Mouse (Mus musculus) yolk sac, embryonic 10.5 days (tissue): ENCODE results near the gene Dnase1l2.
"Not testable (repeated sequence)": the region's sequence is repeated elsewhere in the genome, so short reads cannot be mapped to it uniquely, and the experiment has no call there.

ENCODE experiments used
- DNase-seq: peaks from one replicate; pipeline ENCODE4 v3.0.0-alpha.2; 2017; ENCODE audit warnings: low spot score

Gene Dnase1l2

DNA sequence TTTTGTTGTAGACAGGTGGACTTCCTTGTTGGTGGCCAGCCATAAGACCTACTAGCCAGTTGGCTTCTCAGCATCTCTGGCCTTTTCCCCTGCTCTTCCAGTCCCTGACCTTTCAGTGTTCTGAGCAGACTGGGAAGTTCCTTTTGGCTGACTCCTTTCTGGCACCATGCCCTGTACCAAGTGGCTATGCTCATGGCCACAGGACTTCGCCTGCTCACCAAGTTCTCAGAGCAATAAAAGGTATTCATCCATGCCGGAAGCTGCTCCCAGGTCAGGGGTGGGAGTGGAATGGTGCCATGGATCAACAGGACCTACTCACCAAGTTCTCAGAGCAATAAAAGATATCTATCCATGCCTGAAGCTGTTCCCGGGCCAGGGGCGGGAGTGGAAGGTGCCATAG lies 29.6 kb upstream of the Dnase1l2 start:
- DNase-seq = no peak

DNA sequence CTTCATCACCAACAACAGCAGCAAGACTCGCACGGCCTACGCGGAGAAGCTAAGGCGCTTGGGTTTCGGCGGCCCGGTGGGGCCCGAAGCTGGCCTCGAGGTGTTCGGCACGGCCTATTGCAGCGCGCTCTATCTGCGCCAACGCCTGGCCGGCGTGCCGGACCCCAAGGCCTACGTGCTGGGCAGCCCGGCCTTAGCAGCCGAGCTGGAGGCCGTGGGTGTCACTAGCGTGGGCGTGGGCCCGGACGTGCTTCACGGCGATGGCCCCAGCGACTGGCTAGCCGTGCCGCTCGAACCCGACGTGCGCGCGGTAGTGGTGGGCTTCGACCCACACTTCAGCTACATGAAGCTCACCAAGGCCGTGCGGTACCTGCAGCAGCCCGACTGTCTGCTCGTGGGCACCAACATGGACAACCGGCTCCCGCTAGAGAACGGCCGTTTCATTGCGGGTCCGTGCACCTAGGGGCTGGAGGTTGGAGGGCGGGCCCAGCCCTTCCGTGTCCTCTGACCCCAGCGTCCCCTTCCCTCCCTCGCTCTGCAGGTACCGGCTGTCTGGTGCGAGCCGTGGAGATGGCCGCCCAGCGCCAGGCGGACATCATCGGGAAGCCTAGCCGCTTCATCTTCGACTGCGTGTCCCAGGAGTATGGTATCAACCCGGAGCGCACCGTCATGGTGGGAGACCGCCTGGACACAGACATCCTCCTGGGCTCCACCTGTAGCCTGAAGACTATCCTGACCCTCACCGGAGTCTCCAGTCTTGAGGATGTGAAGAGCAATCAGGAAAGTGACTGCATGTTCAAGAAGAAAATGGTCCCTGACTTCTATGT lies 28.0 kb upstream of the Dnase1l2 start:
- peak; percentile 48 for DNase-seq

DNA sequence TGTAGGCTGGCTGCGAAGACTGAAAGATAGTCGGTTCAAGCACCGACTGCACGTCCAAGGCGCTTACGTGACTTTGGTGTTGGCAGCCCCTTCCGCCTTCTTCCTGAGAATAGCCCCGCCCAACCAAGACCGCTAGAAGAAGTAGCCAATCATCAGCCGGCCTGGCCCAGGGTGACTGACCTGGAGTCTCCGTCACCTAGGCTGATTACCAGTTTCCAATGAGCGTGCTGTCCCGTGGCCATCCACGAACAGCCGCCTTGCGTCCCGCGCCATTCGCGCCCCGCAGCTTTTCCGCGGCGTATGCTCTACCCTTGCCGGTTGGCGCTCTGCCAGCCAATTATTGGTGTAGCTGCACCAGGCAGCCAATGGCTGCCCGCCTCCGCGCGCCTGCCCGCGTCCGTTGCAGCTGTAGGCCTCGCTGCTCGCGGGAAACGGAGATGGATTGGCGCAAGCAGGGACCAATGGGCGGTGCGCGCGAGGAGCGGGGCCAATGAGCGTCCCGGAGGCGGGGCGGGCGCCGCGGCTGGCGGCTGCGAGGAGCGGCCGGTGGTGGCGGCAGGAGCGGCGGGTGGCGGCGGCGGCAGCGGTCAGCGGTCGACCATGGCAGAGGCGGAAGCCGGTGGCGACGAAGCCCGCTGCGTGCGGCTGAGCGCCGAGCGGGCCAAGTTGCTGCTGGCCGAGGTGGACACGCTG lies 27.2 kb upstream of the Dnase1l2 start, which contains the start of the genes E4f1 and Pgp:
E4f1 (minus strand) TSS at position 404 of the 693 bp plus-strand sequence.
Pgp (plus strand) TSS at position 483 of the 693 bp plus-strand sequence.
- peak; percentile 98 for DNase-seq

DNA sequence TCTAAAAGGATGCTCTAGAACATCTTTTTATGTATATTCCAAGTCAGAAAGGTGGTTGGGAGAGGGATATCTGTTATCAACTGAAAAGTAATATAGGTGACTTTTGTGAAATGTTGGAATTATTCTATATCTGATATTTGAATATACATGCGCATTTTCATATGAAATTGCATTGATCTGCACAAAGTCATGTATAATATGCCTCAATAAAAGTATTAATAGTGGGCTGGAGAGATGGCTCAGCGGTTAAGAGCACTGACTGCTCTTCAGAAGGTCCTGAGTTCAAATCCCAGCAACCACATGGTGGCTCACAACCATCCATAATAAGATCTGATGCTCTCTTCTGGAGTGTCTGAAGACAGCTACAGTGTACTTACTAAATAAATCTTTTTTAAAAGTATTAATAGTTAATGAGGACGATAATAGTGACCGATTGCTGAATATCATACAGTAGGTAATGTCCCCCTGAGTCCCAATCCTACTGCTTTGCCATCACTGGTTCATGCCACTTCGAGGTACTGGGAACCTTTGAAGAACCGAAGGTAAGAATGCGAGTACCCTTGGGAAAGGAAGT lies 26.5 kb upstream of the Dnase1l2 start:
- DNase-seq = no peak

DNA sequence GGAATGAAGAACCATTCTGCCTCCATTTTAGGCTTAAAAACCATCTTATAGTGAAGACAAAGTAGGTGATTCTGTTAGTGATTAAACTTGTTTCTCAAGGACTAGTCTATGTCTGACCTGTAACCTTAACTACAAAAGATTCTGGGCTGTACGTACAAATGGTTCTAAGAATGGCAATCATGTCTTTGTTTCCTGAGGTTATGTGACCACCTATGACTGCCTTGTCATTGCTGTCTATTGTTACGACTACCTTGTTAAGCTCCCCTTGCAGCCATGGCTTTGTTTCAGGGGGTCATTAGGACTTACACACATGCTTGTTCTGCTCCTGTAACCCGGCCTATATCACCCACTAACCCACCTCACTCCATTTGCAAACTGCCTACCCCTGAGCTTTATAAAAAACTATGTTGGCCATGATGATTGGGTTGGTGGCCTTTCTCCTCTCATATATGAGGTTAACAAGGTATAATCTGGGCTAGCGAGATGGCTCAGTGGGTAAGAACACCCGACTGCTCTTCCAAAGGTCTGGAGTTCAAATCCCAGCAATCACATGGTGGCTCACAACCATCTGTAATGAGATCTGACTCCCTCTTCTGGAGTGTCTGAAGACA lies 25.8 kb upstream of the Dnase1l2 start:
- DNase-seq = no peak

DNA sequence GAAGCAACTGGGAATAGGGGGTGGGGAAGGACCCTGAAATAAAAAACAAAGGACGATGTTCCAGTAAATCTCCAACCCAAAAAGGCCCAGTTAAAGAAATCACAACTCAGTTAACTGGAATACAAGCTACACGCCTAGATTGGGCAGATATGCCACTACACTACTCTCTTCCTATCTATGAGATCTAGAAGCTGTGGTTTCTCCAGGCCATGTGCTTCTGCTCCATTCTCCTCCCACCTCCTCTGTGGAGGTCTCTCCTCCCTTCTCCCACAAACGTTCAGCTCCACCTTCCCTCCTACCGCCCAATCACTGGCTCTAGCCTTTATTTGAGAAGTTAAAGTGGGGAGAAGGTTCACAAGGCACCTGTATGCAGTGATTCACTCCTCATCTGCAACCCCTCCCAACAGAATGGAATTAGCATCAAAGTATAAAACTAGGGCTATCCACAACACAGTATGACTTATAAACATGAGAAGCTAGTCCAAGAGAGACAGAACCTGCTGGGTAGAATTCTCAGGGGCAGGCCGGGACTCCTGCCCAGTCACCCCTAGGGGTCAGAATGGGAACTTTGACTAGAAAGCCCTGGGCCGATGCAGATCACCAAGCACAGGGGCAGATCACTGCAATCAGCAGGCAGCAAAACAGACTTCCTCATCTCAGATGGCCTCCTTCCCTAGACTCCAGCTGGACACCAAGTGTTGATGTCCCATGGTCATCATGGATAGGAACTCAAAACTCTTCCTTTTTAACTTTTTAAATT lies 20.6 kb upstream of the Dnase1l2 start:
- no peak for DNase-seq

DNA sequence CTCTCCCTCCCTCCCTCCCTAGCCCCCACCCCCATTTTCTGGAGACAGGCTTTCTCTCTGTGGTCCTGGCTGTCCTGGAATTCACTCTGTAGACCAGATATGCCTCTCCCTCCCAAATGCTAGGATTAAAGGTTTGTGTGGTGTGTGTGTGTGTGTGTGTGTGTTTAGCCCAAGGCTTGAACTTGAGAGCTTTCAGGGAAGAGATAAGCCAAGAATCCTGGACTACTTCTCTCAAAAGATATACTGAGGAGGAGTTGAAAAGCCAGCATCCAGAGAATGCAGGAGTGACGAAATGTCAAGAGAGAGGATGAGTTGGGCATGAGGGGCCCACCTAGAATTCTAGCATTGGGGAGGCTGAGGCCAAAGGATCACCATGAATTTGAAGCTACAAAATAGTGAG lies 20.0 kb upstream of the Dnase1l2 start:
- DNase-seq = no peak

DNA sequence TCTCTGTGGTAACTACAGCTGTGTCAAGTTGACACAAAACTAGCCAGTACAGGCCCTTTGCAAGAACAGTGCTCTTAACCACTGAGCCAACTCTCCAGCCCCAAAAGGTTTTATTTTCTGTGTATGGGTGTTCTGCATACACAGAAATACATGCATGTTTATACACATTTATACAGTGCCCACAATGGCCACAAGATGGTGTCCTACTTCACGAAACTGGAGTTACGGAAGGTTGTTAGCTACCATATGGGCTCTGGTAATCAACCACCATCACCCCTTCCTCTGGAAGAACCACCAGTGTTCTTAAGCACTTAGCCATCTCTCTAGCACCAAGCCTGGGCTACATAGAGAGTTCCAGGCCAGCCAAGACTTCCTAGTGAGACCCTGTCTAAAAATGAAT lies 18.7 kb upstream of the Dnase1l2 start:
- no peak for DNase-seq

DNA sequence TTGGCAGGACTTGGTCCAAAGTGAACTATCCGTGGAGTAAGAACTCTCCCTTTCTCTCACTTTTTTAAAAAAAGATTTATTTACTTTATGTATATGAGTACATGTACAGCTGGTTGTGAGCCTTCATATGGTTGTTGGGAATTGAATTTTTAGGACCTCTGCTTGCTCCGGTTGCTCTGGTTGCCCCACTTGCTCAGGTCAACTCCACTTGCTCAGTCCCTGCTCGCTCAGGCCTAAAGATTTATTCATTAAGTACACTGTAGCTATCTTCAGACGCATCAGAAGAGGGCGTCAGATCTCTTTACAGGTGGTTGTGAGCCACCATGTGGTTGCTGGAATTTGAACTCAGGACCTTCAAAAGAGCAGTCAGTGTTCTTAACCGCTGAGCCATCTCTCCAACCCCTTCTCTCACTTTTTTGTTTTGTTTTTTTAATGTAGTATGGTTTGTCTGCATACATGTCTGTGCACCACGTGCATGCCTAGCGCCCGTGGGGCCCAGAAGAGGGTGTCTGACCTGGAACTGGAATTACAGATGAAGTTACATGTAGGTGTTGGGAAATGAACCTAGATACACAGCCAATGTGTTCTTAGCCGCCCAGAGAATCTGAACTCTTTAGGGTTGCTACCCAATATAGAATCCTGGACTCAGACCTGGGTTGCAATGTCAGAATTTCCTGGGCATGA lies 12.8 kb upstream of the Dnase1l2 start:
- not testable (repeated sequence) for DNase-seq

DNA sequence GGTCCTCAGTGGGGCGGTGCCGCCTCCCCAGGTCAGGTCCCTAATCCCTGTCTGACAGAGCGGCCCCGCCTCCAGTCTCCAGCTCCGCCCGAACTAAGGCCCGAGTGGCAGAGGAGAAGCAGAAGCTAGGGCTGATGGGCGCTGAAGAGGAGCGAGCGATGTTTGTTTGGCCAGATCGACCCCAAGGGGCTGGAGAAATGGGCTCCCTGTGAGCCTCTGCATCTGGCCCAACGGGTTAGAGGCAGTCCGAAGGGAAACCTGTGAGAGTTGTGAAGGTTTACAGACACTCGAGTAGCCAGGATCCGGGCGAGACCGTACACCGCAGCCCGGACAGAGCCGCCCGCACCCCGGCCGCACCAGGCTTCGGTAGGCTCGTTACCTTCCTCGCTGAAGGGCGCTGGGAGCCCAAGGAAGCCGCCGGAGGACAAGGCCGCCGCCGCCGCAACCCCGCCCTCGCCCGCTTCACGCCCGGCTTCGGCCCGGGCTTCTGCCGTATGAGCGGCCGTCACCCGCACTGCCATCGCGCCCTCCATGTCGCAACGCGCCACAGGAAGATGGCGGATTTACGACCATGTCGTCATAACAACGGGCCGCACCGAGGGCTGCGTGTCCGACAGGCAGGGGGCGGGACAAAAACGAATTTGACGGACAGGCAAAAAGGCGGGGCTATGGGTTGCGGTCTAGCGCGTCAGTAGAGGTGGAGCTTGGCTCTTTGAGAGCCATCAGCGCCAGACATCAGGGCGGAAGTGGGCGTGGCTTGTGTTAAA lies 12.0 kb upstream of the Dnase1l2 start:
- peak; percentile 100 for DNase-seq

DNA sequence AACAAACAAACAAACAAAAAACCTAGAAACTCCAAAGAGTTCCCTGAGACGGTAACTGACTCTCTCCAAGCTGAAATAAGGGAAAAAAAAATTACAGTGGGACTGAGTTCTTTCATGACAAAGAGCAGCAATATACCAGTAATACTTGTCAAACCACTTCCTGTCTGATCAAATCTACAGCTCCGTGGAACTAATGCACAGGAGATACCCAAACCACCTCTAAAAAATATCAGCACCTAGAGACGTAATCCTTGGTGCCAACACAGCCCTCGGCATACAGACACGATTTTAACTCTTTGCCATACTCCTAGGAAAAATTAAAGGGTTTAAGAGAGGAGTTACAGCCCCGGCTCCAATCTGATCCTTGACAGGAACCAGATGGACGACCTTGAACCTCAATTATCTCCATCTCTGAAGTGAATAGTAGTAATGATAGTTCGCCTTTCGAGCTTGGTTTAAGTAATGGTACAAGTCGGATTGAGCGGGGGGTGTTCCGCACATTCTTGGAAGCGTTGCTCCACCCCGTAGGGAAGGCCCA lies 11.4 kb upstream of the Dnase1l2 start:
- DNase-seq = no peak

DNA sequence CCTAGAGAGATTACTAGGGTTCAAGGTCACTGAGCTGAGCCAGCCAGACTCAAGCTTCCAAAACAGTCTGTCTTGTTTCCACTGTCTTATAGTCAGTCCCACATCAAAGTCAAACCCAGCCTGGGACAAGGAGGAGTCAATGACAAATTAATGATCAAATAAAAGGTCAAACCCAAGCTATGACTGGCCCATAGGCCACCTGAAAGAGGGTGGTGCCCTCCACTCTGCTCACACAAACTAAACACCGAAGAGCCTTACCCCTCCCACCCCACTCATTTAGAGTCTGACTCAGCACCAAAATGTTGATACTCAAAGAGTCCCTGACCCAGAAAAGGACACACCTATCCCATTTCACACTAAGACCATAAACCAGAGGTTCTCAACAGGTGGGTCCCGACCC lies 10.5 kb upstream of the Dnase1l2 start:
- no peak for DNase-seq

DNA sequence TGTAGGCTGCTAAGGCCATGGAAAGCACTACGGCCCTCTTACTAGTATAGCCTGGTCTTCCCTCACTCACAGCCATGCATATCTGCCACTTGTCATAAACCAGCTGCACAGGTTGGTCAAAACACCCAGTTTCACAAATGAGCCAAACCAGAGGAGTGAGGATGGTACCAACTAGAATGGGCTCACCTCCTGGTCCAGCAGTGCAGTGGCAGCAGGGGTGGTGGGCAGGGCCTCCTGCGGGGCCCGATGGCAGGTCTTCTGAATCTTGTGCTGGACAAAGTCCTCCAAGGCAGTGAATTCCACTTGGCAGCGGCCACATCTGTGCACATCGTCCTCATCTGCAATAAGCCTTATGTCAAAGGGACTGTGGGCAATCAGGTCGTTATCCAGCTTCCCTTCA lies 8.3 kb upstream of the Dnase1l2 start:
- DNase-seq = no peak

DNA sequence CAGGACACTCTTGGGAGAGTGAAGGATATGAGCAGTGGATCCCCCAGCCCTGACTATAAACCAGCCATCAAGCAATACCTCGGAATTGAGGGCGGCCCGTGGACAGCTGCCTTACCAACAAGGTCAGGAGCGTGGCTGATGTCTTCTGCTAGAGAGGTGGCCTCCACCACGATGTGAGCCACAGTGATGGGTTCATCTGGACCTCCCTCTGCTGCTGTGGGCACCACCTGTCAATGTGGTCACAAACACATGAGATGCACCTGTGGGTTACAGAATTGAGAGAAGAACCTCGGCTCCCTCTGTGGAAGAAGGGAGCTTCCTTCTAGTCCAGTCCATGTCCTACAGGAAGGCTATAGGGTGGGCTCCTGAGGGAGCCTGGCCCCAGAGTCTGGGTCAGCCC lies 6.6 kb upstream of the Dnase1l2 start:
- DNase-seq = no peak

DNA sequence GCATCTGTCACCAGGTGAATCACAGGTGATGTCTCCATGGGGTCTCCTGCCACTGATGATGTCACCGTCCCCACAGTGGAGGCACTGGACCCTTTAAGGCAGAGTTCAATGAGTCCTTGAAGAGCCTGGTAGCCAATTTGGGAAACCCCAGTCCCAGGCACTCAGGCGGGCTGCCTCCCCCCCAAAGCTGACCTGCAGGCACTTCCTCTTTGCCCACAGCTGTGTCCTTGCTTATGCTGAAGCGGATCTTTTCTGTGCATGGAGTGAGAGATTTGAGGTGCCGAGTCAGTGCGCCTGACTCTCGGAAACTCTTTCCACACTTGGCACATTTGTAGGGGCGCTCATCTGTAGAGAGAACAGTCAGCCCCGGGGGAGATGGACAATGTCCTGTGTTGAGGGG lies 3.7 kb upstream of the Dnase1l2 start:
- no peak for DNase-seq

DNA sequence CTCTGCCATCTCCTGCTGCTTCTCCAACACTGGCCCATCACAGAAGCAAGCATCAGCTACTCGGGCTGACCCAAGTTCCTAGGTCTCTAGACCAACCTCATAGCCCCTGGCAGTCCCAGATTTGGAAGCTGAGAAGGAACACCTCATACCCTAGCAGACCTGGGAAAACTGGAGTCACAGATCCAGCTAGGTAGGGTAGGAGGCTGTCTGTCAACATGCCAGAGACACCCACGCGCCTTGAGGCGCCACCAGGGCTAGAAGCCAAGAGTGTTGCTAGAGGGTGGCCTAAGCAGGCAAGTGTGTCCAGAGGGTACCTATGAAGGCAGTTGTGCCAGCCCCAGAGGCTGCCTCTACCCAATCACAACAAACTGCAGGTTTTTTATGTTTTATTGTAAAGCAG lies 504 bp upstream of the Dnase1l2 start:
- no peak for DNase-seq

DNA sequence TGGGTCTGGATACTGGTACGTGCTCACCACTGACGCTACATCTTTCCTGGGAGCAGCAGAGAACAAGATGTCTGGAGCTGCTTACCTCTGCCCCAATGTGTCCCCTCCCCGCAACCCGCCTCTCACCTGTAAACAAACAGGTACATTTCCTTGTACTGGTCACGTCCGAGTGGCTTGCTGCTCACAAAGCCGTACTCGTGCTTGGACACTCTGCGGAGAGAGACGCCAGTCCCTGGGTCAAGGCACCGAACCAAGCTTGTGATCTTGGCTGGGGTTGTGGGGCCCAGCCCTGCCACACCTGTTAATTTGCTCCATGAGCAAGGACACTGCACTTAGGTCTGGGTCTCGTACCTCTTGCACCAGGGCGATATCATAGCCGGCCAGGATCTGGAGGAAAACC lies 798 bp downstream of the Dnase1l2 start:
- DNase-seq = no peak

DNA sequence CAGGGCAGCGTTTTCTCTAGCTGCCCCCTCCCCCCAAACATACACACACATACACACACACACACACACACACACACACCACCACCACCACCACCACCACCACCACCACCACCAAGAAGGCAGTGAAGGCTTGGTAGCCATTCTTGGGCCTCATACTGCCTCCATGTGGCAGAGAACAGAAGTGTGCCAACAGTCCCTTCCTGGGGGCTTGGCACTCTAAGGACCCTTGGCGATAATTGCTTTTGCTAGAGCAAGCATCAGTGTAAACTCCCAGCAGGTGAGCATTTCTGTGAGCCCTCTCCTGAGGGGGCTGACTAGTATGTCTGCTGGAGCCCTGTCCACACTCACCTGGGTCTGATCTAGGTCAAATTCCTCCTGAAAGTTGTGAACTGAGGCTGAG lies 1.8 kb downstream of the Dnase1l2 start:
- no peak for DNase-seq

DNA sequence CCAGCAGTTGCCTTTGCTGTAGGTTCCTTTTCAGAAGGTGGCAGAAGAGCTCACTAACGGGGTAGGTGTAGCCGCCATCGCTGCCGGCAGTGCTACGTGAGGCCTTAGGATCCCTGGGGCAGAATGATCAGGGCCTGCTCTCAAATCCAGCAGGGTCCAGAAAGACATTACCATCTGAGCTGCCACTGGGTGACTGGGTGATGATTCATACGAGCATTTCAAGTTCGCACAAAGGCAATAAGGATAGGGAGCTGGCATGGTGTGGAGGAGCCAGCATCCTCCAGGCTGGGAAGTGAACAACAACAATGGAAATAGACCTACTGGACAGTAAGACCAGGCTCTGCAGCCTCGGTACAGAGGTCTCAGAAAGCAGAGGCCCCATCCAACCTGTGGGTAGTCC lies 2.5 kb downstream of the Dnase1l2 start:
- DNase-seq = no peak

DNA sequence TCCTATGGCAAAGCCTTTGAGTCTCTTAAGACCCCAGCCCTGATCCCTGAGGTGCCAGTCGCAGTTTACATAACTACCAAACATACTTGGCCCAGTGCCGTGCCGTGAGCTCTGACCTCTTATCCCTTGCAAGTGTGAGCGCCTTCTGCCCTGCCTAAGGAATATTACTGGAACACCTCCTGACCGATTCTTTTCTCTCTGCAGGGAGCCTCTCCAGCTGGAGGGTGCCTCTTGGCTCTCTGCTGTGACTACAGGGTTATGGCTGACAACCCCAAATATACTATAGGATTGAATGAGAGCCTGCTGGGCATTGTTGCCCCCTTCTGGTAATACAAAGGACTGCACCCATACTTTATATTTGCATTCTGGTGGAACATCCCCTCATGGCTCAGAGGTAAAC lies 5.9 kb downstream of the Dnase1l2 start:
- DNase-seq = no peak
